Mouse (Mus musculus) midbrain, embryonic 14.5 days (tissue): Measurements from ENCODE around the gene Lpcat3. TPM values are rescaled to one million over a fixed set of nuclear protein-coding genes. Genes with fewer than 3 reads are reported as not detected.
A peak's percentile ranks its signal among the peaks of the same experiment; 100 is the strongest.

Experiments used
- ATAC-seq: fragments of 200-750 bp; cut with Nextera tagmentation; 2 replicates; pipeline ENCODE4 v1.8.0; 2017; ENCODE audit warnings: moderate number of reproducible peaks, moderate library complexity; ENCODE audit not compliant: low FRiP score, low TSS enrichment
- DNase-seq: peaks from one replicate; pipeline ENCODE4 v3.0.0-alpha.2; 2015
- H3K27ac ChIP-seq: fragments of 300-500 bp; sonication (generic); replicated peaks from 2 replicates; pipeline ENCODE4 v1.5.1; 2014; ENCODE audit warnings: mild to moderate bottlenecking, low read depth, low read length, moderate library complexity
- H3K27me3 ChIP-seq: fragments of 300-500 bp; sonication (generic); 2 replicates; pipeline ENCODE4 v1.6.1; 2014; ENCODE audit warnings: low read length, control low read depth, mixed read lengths; ENCODE audit not compliant: control insufficient read depth, insufficient read depth
- H3K36me3 ChIP-seq: fragments of 300-500 bp; sonication (generic); 2 replicates; pipeline ENCODE4 v1.6.1; 2014; ENCODE audit warnings: low read length, control low read depth; ENCODE audit not compliant: control insufficient read depth, insufficient read depth
- H3K4me1 ChIP-seq: fragments of 300-500 bp; sonication (generic); 2 replicates; pipeline ENCODE4 v1.6.1; 2014; ENCODE audit warnings: mild to moderate bottlenecking, antibody characterized with exemption, low read length, control low read depth; ENCODE audit not compliant: control insufficient read depth, insufficient read depth
- H3K4me2 ChIP-seq: fragments of 300-500 bp; sonication (generic); 2 replicates; pipeline ENCODE4 v1.6.1; 2014; ENCODE audit warnings: mild to moderate bottlenecking, low read length, moderate library complexity
- H3K4me3 ChIP-seq: fragments of 300-500 bp; sonication (generic); replicated peaks from 2 replicates; pipeline ENCODE4 v1.5.1; 2014; ENCODE audit warnings: low read depth, low read length
- H3K9ac ChIP-seq: fragments of 300-500 bp; sonication (generic); replicated peaks from 2 replicates; pipeline ENCODE4 v1.6.1; 2014; ENCODE audit warnings: mild to moderate bottlenecking, low read length, moderate library complexity
- H3K9me3 ChIP-seq: fragments of 300-500 bp; sonication (generic); 2 replicates; pipeline ENCODE4 v1.6.1; 2016; ENCODE audit warnings: low read length, control low read depth, mixed read lengths; ENCODE audit not compliant: control insufficient read depth
- WGBS: fragments of 180-500 bp; shearing (Covaris S2); extraction: QIAGEN DNeasy Blood & Tissue Kit; methylation state at CpG from one replicate; pipeline ENCODE4 v1.1.7; 2014; 5-methylcytosine and 5-hydroxymethylcytosine counted together
- polyA plus RNA-seq: library from polyadenylated mRNA; unstranded; fragments of >200 nt; fragmentation: Nextera tagmentation; extraction: Ambion mirVana; gene quantifications from 2 replicates; pipeline ENCODE4 v1.2.1, GENCODE M21; 2014

Gene Lpcat3
- polyA plus RNA-seq, 1 experiment from 2014 or later: 34.6 TPM

GRCm38 (mm10) chr6:124646394-124646793 is 16.4 kb upstream of the Lpcat3 start:
- WGBS: 80% methylated on average over 1 of the region's 1 CpGs
- H3K27ac ChIP-seq: no peak overlapping the region
- no peaks in the 10 kb centered on the region for H3K9me3 ChIP-seq
- H3K36me3 ChIP-seq: no peaks in the 10 kb centered on the region
- H3K4me3 ChIP-seq: no peak overlapping the region
- no peaks in the 10 kb centered on the region for H3K27me3 ChIP-seq
- no peaks in the 10 kb centered on the region for H3K4me1 ChIP-seq
- no peak for DNase-seq
- no peak for ATAC-seq
- no peak overlapping the region for H3K9ac ChIP-seq
- no peak overlapping the region for H3K4me2 ChIP-seq

DNA sequence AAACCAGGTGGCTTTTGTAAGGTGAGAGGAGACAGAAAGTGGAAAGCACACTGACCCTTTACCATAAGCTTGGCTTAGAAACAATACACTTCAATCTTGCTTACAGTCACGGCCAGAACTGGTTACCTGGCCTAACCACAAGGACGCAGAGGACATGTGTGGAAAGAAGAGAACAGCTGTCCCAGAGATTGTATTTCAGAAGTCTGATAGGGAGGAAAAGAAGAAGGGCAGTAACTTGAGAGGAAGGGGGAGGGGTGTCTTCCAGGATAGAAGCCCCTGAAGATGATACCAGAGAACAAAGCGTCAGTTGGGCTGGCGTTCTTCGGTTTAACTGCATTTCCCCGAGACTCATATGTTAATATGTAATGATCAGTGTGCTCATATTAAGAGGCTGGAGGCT is 6.9 kb upstream of the Lpcat3 start:
- DNase-seq (no peak), ATAC-seq (no peak)
- WGBS: 81% methylated on average over 6 of the region's 6 CpGs
- no peak overlapping the region for H3K9ac ChIP-seq
- no peaks in the 10 kb centered on the region for H3K4me1 ChIP-seq
- H3K4me2 ChIP-seq: no peak overlapping the region
- H3K27me3 ChIP-seq: no peaks in the 10 kb centered on the region
- H3K9me3 ChIP-seq: peaks cover 3% of the 10 kb centered on the region
- H3K36me3 ChIP-seq: no peaks in the 10 kb centered on the region
- H3K27ac ChIP-seq: no peak overlapping the region
- no peak overlapping the region for H3K4me3 ChIP-seq

DNA sequence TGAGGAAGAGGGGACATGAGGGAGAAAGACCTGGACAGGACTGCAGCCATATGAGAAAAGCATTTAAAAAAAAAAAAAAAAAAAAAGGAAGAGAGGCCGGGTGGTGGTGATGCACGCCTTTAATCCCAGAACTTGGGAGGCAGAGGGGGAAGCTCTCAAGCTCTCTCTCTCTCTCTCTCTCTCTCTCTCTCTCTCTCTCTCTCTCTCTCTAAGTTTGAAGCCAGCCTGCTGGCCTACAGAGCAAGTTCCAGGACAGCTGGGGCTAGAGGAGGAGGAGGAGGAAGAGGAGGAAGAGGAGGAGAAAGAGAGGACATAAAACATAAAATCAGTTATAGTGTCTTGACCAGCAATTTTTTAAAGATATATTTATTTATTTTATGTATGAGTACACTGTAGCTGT is 4.8 kb upstream of the Lpcat3 start:
- DNase-seq: no peak
- Histone ChIP-seq H3K4me2 (no peak overlapping the region), H3K36me3 (no peaks in the 10 kb centered on the region), H3K9me3 (peaks cover 3% of the 10 kb centered on the region), H3K27ac (no peak overlapping the region), H3K4me3 (no peak overlapping the region), H3K9ac (no peak overlapping the region), H3K4me1 (no peaks in the 10 kb centered on the region), H3K27me3 (no peaks in the 10 kb centered on the region)
- 79% methylated on average over 2 of the region's 2 CpGs for WGBS
- ATAC-seq: no peak

- no peak overlapping the region for H3K4me3 ChIP-seq
- WGBS: 92% methylated on average over 4 of the region's 4 CpGs
- ATAC-seq: no peak
Measured at GRCm38 (mm10) chr6:124661156-124661806, 1.5 kb upstream of the Lpcat3 start.

GRCm38 (mm10) chr6:124661995-124662394 is 832 bp upstream of the Lpcat3 start:
- ATAC-seq: no peak
- H3K4me2 ChIP-seq: peak overlapping the region; percentile 67
- WGBS: 26% methylated on average over 6 of the region's 6 CpGs
- no peaks in the 10 kb centered on the region for H3K27me3 ChIP-seq
- peak overlapping the region; percentile 63 for H3K4me3 ChIP-seq
- no peak for DNase-seq
- H3K9me3 ChIP-seq: no peaks in the 10 kb centered on the region
- no peaks in the 10 kb centered on the region for H3K36me3 ChIP-seq
- no peaks in the 10 kb centered on the region for H3K4me1 ChIP-seq
- peak overlapping the region; percentile 68 for H3K9ac ChIP-seq
- H3K27ac ChIP-seq: peak overlapping the region; percentile 72

More at GRCm38 (mm10) chr6:124661156-124661806, 1.5 kb upstream of the Lpcat3 start:
- Histone ChIP-seq H3K4me2 (no peak overlapping the region), H3K27ac (no peak overlapping the region), H3K9me3 (no peaks in the 10 kb centered on the region), H3K4me1 (no peaks in the 10 kb centered on the region), H3K36me3 (no peaks in the 10 kb centered on the region), H3K27me3 (no peaks in the 10 kb centered on the region), H3K9ac (no peak overlapping the region)
- DNase-seq: no peak

GRCm38 (mm10) chr6:124663424-124663795 is 583 bp downstream of the Lpcat3 start:
- DNase-seq: no peak
- WGBS: 20% methylated on average over 13 of the region's 13 CpGs
- peak overlapping the region; percentile 63 for H3K4me3 ChIP-seq
- peak overlapping the region; percentile 67 for H3K4me2 ChIP-seq
- peak overlapping the region; percentile 68 for H3K9ac ChIP-seq
- no peaks in the 10 kb centered on the region for H3K36me3 ChIP-seq
- peak overlapping the region; percentile 72 for H3K27ac ChIP-seq
- no peaks in the 10 kb centered on the region for H3K27me3 ChIP-seq
- no peak for ATAC-seq
- no peaks in the 10 kb centered on the region for H3K9me3 ChIP-seq
- no peaks in the 10 kb centered on the region for H3K4me1 ChIP-seq

DNA sequence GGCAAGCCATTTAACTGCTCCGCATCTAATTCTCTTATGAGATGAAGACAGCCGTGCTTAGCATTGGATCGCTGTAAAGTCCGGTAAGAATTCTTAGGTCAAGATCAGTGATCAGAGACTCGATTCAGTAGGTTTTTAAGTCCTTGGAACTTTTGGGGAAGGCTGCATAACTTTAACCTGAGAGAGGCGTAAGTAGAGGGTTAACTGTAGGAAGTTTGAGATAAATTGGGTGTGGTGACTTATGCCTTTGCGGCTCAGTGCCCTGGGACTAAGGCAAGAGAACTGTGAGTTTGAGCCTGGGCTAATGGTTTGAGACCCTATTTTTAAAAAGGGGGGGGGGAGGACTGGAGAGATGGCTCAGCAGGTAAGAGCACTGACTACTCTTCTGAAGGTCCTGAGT is 1.4 kb downstream of the Lpcat3 start:
- Histone ChIP-seq H3K4me1 (no peaks in the 10 kb centered on the region), H3K4me2 (peak overlapping the region; percentile 67; the same call in 1 of the 2 replicates), H3K27me3 (no peaks in the 10 kb centered on the region), H3K9me3 (no peaks in the 10 kb centered on the region), H3K4me3 (no peak overlapping the region), H3K36me3 (no peaks in the 10 kb centered on the region), H3K27ac (no peak overlapping the region), H3K9ac (no peak overlapping the region)
- DNase-seq: no peak
- no peak for ATAC-seq
- WGBS: 88% methylated on average over 7 of the region's 7 CpGs

DNA sequence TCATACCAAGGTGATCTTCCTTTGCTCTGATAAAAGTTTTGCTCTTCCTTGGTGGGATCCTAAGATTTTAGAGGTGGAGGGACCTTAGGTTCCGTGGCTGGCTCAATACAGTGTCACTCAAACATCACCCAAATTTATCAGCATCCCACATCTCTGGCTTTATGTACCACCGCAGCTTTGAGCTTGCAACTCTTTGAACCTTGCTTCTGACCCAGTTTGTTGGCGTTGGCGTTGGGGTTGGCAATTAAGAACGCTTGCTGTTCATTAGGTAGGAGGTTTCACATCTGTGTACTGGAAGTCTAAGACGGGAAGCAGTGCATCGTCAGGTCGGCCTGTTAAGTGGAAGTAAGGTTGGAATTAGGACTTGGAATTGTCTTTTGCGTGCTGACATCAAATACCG is 2.2 kb downstream of the Lpcat3 start:
- 96% methylated on average over 10 of the region's 10 CpGs for WGBS
- DNase-seq: no peak

GRCm38 (mm10) chr6:124669234-124669859 is 6.5 kb downstream of the Lpcat3 start:
- DNase-seq (no peak), ATAC-seq (no peak)
- Histone ChIP-seq H3K9me3 (no peaks in the 10 kb centered on the region), H3K27me3 (no peaks in the 10 kb centered on the region), H3K27ac (no peak overlapping the region), H3K9ac (no peak overlapping the region), H3K4me2 (no peak overlapping the region), H3K4me3 (no peak overlapping the region), H3K4me1 (no peaks in the 10 kb centered on the region), H3K36me3 (no peaks in the 10 kb centered on the region)
- WGBS: 95% methylated on average over 11 of the region's 11 CpGs

More for the DNA sequence above, 2.2 kb downstream of the Lpcat3 start:
- Histone ChIP-seq H3K27ac (no peak overlapping the region), H3K27me3 (no peaks in the 10 kb centered on the region), H3K36me3 (no peaks in the 10 kb centered on the region), H3K4me2 (no peak overlapping the region), H3K4me1 (no peaks in the 10 kb centered on the region), H3K9me3 (no peaks in the 10 kb centered on the region), H3K4me3 (no peak overlapping the region), H3K9ac (no peak overlapping the region)
- no peak for ATAC-seq
